In the genomic region with DNA sequence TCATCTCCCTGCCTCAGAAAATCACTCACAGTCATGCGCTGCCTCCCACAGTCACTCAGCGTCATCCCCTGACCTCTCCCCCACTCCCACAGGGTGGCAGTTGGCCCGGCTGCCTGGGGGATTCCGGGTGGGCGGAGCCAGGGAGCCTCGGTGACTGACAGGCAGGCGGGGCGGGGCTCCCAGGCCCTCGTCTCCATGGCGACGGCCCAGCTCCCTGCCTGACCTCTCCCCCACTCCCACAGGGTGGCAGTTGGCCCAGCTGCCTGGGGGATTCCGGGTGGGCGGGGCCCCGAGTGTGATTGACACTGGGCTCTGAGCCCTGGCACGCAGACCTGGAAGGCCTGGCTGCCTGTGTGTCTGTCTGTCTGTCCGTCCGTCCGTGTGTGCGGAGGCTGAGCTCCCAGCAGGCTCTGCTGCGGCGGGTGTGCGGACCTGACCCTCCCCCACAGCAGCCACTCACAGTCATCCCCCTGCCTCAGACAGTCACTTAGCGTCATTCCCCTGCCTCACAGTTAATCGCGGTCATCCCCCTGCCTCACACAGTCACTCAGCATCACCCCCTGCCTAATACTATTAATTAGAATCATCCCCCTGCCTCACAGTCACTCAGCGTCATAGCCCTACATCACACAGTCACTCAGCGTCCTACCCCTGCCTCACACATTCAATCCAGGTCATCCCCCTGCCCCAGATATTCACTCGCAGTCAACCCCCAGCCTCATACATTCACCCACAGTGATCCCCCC, we compare ENCODE assay signal across 8 mouse cellular contexts. TPM values are rescaled to one million over a fixed set of nuclear protein-coding genes. Genes with fewer than 3 reads are reported as not detected.
A peak's percentile ranks its signal among the peaks of the same experiment; 100 is the strongest.
DNase-seq lines count a peak whose midpoint lies in the region; ATAC-seq and TF ChIP-seq lines count a peak whose summit lies in the region.
"Not testable (repeated sequence)": the region's sequence is repeated elsewhere in the genome, so short reads cannot be mapped to it uniquely, and the experiment has no call there.

No protein-coding gene starts in this region.

- ATAC-seq in G1E (ENCODE audit: extremely low read depth, insufficient number of reproducible peaks, low FRiP score, poor library complexity, severe bottlenecking): peak; percentile 56
- peak; percentile 45 to 47 for ATAC-seq in hematopoietic stem cell, adult 5-6 weeks (replicated peaks in 1 of 2; ENCODE audit: insufficient read depth in 1 of 2, low FRiP score in 2 of 2, low TSS enrichment in 1 of 2, low read depth in 1 of 2, poor library complexity in 2 of 2, severe bottlenecking in 2 of 2)
- peak; percentile 66 for ATAC-seq in lung, embryonic 14.5 days (ENCODE audit: insufficient read depth)
- not testable (repeated sequence) for ATAC-seq in neural tube, embryonic 15.5 days (ENCODE audit: low FRiP score)

- H3K4me2 ChIP-seq in lung, embryonic 14.5 days: peak overlapping the region; percentile 35
- H3K4me2 ChIP-seq in neural tube, embryonic 15.5 days: peak overlapping the region; percentile 38

- H3K9me3 ChIP-seq in G1E (replicated peaks): peaks cover 17% of the 10 kb centered on the region
- peaks cover 66% of the 10 kb centered on the region for H3K9me3 ChIP-seq in lung, embryonic 14.5 days (ENCODE audit: low read depth, low read length)
- peaks cover 23% of the 10 kb centered on the region for H3K9me3 ChIP-seq in neural tube, embryonic 15.5 days (replicated peaks)

- not testable (repeated sequence) for TF ChIP-seq CTCF in G1E (IDR thresholded peaks at IDR 0.05; ENCODE audit: low read depth, low read length); lung, embryonic 14.5 days (IDR thresholded peaks at IDR 0.05; ENCODE audit: low read depth)

- peaks cover 19% of the 10 kb centered on the region for H3K27me3 ChIP-seq in G1E (ENCODE audit: insufficient read depth, low read length)
- peaks cover 16% of the 10 kb centered on the region for H3K27me3 ChIP-seq in lung, embryonic 14.5 days (ENCODE audit: insufficient read depth, low read length)
- not testable (repeated sequence) for H3K27me3 ChIP-seq in neural tube, embryonic 15.5 days (replicated peaks)

- not testable (repeated sequence) for H3K36me3 ChIP-seq in G1E (replicated peaks)
- H3K36me3 ChIP-seq in lung, embryonic 14.5 days (ENCODE audit: insufficient read depth): peaks cover 42% of the 10 kb centered on the region
- peaks cover 27% of the 10 kb centered on the region for H3K36me3 ChIP-seq in neural tube, embryonic 15.5 days

- H3K4me3 ChIP-seq in G1E (ENCODE audit: low read depth, low read length): peak overlapping the region; percentile 68
- not testable (repeated sequence) for H3K4me3 ChIP-seq in lung, embryonic 14.5 days (ENCODE audit: low read depth, low read length)
- peak overlapping the region; percentile 20; the same call in 1 of the 2 replicates for H3K4me3 ChIP-seq in neural tube, embryonic 15.5 days (replicated peaks)

- H3K27ac ChIP-seq in lung, embryonic 14.5 days (ENCODE audit: low read depth); neural tube, embryonic 15.5 days (replicated peaks): not testable (repeated sequence)

- peaks cover 17% of the 10 kb centered on the region for H3K4me1 ChIP-seq in G1E (ENCODE audit: insufficient read depth, low read depth, low read length)
- not testable (repeated sequence) for H3K4me1 ChIP-seq in lung, embryonic 14.5 days (ENCODE audit: insufficient read depth); neural tube, embryonic 15.5 days

- 35% methylated on average over 28 of the region's 28 CpGs for WGBS in lung, embryonic 14.5 days
- WGBS in neural tube, embryonic 15.5 days: 17% methylated on average over 14 of the region's 28 CpGs

- not testable (repeated sequence) for H3K9ac ChIP-seq in lung, embryonic 14.5 days; neural tube, embryonic 15.5 days (replicated peaks)

- DNase-seq in G1E (ENCODE audit: low spot score): not testable (repeated sequence)
- DNase-seq in cerebellum, adult 18-20 months: peak; percentile 73 to 88
- DNase-seq in frontal cortex, postnatal 10 days (ENCODE audit: low spot score in 2 of 2): peak; percentile 96 to 98
- DNase-seq in layer of hippocampus, adult 9-10 months (ENCODE audit: low spot score): peak; percentile 78
- peak; percentile 62 for DNase-seq in lung, embryonic 14.5 days
- DNase-seq in testis, postnatal 10 days (ENCODE audit: low spot score): peak; percentile 98

RNA-seq across cellular contexts. Expression of gene Gm21887, which starts 18.2 kb away (rescaled TPM):
- 163 and 204 TPM in 2 replicates for total RNA-seq in G1E (2014; fragmentation: Nextera tagmentation)
- total RNA-seq in G1E (2017): 35.4 and 44.4 TPM in 2 replicates
- polyA plus RNA-seq in G1E (2012): 300 and 429 TPM in 2 replicates
- total RNA-seq in hematopoietic stem cell, adult 5-6 weeks (2017): 167 and 207 TPM in 2 replicates
- 252 and 439 TPM in 2 replicates for polyA plus RNA-seq in lung, embryonic 14.5 days (2014; fragmentation: Nextera tagmentation; extraction: Ambion mirVana)
- 134 and 143 TPM in 2 replicates for polyA plus RNA-seq in neural tube, embryonic 15.5 days (2015; fragmentation: Nextera tagmentation; extraction: Ambion mirVana)
